Mouse (Mus musculus) retina, postnatal 7 days (tissue): ENCODE measurements around the gene Tmem39b.
"Not testable (repeated sequence)": the region's sequence is repeated elsewhere in the genome, so short reads cannot be mapped to it uniquely, and the experiment has no call there.

Source experiments
- DNase-seq: peaks from one replicate; pipeline ENCODE4 v3.0.0-alpha.2; 2012; ENCODE audit warnings: low read depth, low spot score

Tmem39b gene

DNA sequence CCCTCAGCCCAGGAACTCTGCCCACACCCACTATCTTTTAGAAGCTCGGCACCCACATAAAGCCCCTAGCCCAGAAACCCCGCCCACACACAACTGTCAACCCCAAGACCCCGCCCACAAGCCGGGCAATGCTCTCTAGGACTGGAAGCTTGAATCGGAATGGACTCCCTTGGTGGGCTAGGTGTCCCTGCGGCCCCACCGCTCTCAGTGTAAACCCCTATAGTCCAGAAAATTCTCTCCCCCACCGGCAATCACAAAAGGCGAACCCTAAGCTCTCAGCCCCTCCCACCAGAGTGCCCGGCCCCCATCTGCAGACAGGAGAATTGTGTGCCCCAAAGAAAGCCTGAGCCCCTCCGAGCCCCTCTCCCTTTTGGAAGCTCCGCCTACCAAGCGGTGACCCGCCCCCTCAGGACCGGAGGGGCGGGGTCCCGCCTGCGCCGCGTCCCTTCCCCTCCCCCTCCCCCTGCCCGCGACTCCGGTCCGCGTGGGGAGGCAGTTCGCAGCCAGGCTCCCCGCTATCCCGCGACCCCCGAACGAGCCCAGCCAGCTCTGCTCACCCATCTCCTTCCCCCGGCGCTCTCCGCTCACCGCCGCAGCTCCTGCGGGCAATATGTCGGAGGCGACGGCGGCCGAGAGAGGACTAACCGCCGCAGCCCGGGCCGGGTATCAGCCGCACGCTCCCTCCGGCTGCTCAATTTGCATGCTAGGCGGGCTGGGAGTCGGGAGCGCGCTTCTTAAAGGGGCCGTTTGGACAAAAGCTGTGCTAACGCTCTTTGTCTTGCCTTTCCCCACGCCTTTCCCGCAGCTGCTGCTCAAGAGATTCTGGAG lies at the start of gene Tmem39b:
Tmem39b (minus strand) TSS at position 681 of the 828 bp plus-strand sequence.
- DNase-seq = peak; percentile 84

DNA sequence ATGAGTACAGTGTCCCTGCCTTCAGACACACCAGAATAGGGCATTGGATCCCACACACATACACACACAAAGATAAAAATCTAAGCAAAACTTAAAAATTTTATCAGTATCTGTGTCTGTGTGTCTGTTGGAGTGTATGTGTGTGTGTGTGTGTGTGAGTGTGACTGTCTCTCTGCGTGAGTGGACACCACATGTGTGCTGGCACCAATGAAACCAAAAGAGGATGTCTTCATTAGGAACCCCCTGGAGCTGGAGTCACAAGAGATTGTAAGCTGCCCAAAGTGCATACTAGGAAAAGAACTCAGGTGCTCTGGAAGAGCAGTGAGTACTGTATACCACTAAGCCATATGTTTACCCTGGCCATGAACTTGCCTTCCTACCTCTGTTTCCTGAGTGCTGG lies 49.5 kb upstream of the Tmem39b start:
- DNase-seq = no peak

DNA sequence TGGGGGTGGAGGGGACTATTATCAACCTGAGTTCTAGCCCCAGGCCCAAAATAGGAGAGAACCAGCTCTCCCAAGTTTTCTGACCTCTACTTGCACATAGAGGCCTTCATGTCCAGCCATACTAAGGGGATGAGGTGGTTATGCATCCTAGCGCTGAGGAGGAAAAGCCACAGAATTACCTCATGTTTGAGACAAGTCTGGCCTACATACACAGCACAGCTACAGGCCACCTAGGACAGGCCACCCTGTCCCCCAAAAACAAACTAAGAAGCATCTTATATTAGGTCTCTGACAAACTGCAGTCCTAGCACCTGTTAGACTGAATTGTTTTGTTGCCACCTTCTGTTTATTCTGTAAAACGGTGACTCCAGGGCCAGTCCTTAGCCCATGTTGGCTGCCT lies 46.9 kb upstream of the Tmem39b start:
- DNase-seq = no peak

DNA sequence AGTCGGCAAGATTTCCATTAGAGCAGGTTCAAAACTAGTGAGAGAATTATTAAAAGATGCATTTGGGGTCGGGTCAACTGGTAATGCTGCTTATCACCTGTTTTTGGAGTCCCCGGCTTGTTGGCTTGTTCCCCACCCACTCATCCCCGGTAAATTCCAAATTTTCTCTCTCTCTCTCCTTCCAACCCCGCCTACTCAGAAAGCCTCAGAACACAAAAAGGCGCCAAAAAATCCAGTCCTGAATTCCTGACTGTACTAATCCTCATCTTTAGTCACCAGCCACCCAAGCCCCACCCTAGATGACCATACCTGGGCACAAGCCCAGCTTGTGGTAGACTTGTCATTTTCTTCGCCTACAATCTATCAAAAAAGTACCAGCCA lies 46.4 kb upstream of the Tmem39b start:
- DNase-seq = no peak

DNA sequence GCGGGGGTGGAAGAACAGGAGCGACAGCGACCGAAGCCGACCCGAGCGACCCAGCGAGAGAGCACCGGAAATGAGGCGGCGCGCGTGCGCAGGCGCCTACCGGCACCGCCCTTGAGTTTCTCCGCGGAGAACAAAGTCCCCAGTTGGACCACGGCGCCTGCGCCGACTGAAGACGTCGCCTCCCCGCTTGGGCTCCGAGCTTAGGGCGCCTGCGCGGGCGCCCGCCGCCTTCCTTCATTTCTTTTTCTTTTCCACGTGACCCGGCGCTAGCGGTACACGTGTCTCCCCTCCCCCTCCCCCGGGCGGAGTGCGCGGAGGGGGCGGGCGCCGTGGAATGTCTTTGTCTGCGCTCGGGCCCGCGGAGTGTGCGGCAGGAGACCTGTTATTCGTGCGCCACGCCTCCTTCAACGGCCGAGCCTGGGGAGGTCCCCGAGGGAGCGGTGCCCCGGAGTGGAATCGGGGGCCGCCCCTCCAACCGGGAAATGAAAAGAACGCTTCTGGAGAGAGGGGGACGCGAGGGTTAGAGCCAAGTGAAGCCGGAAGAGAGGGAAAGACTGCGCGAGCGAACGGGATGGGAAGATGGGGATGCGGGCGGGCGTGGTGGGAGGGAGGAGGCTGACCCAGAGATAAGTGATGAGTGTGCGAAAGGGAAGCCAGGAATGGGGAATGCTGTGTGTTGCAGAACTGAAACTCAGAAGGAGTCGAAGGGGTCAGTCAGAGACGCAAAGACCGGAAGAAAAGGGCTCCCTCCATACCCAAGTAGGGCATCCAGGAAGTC lies 45.8 kb upstream of the Tmem39b start, which contains the start of gene Khdrbs1:
Khdrbs1 (minus strand) TSS at position 72 of the 778 bp plus-strand sequence.
- peak; percentile 98 for DNase-seq

DNA sequence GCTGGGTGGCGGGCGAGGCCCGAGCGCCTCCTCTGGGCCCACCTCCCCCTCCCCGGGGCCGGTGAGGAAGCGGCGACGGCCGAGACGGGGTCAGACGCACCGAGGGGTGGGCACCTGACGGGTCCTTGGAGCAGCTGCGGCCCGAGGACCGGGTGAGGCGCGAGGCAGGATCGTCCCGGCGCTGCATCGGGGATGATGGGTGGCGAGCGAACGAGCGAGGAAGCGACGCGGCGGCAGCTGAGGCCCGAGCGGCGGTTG lies 45.3 kb upstream of the Tmem39b start:
- DNase-seq = no peak

DNA sequence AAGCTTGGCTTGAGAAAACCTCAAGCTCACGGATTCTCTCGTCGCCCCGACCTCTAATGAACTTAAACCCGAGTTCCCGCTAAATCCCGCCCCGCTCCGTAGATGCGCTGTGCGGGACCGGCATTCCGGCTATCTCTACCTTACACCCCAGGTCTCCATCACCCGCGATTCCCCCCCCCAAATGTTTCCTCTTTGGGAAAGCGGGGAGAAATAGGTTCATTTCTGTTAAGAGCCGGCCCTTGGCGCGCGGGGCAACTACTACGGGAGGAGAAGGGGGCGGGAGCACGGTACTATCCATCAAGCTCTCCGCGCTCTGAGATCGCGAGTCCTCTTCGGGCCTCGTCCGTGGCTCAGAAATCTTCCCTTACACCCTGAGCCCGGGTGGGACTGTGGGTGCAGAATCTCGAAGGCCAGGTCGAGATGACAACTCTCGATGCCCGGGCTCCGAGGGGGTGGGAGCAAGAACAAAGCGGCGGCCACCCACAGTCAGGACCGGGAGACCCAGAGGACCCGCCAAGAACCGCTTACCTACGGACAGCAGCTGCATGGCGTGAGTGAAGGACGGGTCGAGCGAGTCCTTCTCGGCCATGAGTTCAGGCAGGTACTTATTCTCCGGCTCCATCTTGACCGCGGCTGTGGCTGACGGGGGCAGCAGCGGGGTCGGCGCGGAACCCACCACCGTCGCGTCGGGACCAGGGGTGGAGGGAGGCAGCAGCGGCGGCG lies 44.8 kb upstream of the Tmem39b start:
- DNase-seq = peak; percentile 11

DNA sequence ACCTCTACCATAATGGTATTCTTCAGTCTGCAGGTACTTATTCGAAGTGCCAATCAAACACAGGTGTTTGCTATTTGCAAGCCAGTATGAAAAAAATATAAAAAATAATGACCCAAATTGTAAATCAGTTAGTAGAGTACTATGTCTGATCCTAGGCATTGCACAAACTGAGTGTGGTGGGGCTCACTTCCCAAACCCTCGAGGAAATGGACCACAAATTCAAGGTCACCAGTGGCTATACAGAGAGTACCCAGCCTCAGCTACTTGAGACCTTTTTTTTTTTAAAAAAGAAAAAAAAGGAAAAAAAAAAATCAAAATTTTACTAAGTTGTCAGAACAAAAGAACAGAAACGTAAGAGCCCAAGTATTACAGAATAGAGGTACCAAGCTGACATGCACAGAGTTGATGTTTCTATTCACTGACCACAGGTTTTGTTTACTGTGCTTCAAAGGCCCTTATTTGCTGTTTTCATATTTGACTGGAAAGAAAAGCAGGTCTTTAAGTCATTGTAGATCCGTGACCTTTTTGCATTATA lies 42.5 kb upstream of the Tmem39b start:
- no peak for DNase-seq

DNA sequence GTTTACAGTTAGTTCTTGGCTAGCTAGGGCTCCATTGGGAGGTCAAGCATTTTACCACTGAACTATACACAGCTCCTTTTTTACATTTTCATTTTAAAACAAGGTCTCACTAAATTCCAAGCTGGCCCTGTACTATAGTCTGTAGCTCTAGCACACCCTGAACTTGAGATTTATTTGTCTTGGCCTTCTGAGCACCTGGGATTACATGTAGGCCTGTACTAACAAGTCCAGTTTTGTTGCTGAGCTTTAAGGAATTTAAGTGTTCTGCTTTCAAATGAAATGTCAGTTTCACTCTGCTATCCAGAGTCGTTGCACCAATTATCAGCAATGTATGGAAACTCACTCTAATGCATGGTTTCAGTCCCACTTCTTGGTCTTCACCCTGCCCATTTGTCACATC lies 39.5 kb upstream of the Tmem39b start:
- DNase-seq = no peak

DNA sequence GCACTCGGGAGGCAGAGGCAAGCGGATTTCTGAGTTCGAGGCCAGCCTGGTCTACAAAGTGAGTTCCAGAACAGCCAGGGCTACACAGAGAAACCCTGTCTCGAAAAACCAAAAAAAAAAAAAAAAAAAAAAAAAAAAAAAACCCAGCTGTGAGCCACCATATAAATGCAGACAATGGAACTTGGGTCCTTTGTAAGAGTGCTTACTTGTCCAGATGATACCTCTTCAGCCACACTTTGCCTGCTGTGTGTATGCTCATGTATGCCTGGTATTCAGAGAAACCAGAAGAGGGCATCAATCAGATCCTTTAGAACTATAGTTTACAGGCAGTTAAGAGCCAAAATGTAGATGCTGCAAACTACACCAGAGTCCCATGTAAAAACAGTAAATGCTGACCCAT lies 38.8 kb upstream of the Tmem39b start:
- not testable (repeated sequence) for DNase-seq

DNA sequence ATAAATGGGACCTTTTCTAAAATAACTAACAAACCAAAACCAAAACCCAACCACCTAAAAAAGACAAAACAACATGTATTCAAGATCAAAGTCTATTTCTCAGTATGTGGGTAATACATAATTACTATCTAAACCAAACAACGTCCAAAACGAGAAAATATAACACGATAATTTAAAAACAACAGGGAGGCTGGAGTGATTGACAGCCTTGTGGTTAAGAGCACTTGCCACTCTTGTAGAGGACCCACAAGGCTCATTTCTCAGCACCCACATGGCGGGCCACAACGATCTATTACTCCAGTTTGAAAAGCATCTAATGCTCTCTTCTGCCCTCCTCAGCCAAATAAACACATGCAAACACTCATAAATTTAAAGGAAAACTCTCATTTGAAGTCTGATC lies 34.8 kb upstream of the Tmem39b start:
- DNase-seq = no peak

DNA sequence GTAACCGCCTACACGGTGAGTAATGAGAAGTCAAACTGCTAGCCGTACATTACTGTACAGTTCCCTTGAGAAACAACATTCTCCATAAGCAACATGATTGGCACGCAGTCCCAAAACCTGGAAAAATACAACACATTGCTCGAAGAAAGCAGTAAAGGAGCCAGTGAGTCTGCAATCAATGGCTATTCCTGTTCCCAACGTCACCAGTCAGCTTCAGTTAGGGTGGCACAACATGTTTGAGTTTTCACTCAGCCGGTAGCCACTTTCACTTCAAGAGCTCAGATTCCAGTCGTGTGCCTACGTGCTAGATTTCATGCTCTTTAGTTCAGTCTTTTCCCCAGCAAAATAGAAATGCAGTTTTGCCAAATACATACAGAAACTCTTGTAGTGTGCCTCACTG lies 19.7 kb upstream of the Tmem39b start:
- no peak for DNase-seq

DNA sequence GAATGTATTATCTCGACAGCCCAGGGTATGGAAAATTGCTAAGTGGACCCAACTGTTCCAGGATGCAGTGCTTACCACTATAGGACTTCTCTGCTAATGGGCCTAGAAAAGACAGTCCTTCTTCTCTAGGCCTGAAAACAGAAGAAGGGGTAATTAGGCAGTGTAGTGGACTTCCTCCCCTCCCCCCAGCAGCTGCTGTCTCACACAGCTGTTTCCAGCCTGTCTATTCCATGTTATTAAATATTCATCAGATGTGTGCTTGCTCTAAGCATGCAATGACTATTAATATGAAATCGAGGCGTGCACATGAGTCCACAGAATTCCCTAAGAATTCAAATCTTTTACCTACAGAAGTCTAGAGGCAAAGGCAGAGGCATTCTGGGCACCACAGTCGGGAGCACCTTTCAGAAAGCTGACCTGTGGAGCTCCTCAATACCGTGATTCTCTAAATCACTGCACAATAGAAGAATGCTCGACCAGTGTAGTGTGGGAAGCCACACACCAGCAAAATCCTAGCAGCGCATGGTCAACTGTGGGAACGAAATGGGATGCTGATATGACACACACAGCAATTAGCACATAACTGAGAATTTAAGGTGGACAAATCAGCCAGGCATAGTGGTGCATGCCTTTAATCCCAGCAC lies 13.0 kb upstream of the Tmem39b start:
- DNase-seq = no peak

DNA sequence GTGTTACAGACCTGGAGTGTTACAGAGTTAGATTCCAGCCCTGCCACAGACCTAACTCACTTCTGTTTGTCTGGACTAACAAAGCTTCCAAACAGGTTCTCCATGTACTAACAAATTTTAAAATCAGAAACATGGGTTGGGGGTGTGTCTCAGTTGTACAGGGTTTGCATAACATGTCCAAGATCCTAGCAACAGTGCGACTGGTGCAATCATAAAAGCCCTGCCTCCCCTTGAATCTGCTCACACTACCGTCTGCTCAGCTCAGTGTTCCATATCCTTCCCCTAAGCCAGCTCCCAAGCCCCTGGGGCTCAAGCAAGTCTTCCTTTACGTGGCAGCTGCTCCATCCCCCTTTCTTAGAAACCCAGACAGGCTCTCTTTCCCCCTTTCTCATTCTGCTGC lies 10.1 kb upstream of the Tmem39b start:
- no peak for DNase-seq

DNA sequence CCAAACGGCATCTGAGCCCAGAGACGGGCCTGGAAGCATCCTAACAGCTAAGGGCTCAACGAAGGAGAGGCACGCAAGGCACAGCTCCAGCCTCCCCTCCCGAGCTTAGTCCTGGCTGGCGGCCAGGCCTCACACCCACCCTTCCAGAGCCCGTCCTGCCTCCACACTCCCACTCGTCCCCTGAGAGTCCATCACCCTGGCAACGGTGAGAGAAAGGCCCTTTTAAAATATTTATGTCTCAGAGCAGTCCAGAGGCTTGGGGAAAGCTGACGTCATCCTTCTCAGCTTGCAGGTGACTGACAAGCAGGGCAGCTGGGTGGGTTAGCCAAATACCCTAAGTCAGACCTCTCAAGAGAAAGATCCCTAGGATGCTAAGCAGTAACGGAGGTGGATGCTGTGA lies 5.8 kb upstream of the Tmem39b start:
- DNase-seq = no peak

DNA sequence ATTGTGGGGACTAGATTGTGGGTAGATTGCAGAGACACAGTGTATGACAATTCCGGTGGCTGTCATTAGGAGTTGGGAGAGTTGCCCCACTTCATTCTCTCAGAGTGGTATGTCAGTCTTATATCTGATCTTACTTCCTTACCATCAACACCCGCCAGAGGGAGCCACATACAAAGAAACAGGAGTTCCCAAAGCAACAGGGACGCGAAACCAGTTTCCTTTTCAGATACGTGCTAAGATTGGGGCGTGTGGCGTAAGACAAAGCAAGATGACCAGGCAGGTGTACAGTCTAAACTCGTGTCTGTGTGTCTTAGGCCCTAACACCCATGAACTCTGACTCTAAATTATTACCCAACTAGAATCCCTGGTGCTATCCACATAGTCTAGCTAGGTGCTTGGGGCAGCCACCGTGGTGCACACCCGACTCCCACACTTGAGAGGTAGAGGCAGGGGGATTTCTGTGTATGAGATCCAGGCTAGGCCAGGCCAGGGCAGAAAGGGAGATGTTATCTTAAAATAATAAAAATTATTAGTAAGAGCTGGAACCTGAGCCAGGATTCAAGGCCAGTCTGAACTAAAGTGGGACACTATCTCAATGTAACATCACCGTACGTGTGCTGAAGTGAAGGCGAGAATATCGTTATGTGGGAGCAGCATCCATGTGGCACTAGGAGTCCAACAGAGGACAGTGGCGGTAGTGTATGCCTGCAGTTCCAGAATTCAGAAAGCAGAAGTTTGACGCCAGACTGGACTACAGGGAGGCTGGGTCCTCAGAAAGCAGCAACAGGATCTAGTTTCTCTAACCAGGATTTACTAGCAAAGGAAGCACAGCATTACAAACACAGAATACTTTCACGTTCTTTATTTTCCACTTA lies 5.1 kb upstream of the Tmem39b start:
- DNase-seq = peak; percentile 81

DNA sequence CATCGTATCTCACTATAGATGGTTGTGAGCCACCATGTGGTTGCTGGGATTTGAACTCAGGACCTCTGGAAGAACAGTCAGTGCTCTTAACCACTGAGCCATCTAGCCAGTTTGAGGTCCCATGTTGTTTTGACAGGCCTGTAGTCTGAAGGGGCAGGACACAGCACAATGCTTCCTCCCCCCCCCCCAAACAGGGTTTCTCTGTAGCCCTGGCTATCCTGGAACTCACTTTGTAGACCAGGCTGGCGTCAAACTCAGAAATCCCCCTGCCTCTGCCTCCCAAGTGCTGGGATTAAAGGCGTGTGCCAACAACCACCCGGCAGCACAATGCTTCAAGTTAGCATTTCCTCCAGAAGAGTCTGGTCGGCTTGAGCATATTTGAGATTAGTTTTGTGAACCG lies 4.0 kb upstream of the Tmem39b start:
- not testable (repeated sequence) for DNase-seq

DNA sequence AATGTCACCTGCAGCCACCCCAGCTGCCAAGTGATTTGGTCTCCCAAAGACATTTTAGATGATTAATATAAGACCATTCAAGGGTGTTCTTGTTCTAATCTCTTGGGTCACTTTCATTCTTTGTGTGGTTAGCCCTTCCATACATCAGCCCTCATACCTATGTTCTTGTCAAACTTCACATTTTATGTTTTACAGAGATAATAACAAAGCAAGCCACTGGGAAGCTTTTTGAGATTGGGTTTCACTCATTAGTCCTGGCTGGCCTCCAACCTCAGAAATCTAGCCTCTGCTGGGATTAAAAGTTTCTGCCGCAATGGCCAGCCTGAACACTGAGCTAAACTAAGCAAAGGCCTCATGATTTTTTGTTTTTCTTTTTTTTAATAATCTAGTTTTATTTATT lies 3.6 kb upstream of the Tmem39b start:
- DNase-seq = no peak

DNA sequence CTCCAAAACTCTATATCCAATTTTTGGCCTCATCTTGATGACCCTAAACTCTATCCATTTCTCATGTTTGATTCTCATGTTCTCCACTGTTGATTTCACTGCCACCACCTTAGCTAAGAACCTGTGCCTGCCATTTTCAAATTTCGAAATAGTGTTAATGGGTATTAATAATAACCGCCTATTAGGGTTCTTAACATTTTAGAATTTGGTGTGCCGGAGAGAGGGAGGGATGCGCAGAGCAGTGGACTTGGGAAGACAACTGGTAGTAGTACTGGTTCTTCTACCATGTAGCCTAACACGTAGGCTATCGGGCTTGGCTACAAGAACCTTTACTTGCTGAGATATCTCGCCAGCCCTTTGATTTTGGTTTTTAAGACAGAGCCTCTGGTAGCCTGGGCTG lies 553 bp upstream of the Tmem39b start:
- DNase-seq = no peak

DNA sequence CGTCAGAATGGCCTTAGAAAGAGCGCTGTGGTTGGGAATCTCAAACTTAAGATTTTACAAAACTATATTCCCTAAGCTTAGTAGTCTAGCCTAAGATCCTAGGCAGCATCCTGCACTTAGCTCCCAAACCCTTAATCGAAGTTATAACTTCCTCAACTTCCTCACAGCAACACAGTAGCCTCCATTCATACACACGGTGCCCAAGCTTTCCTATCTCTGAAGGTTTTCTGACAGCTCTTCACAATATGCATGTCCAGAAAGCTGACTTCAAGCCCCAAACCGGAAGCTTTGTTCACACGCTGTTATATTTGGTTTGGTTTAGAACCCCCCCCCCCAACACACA lies 852 bp downstream of the Tmem39b start:
- no peak for DNase-seq

DNA sequence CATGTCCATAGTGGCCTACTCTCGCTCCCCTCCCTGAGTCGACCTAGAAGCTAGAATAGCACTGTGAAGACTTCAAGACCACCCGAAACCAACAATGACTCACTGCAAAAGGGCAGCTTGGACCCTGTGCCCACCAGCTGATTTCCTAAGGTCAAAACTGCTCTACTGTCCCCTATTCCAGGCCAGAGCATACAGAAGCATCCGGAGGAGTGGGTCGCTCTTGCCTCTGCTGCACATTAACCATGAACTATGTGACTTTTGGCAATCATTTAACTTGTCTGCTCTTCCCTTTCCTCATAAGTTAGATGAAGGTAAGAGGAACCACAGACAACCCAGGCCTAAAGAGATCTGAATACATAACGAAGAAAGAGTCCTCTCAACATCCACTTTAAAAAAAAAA lies 12.1 kb downstream of the Tmem39b start:
- no peak for DNase-seq
